Mouse (Mus musculus) thymus, adult 2 months (tissue): ENCODE measurements around the gene Hoxc4. TPM values are rescaled to one million over a fixed set of nuclear protein-coding genes. Genes with fewer than 3 reads are reported as not detected.

Experiments
- DNase-seq: peaks from one replicate; pipeline ENCODE4 v3.0.0; 2021
- H3K27ac ChIP-seq: fragments of 200-500 bp; 2 replicates; pipeline ENCODE4 v1.5.1; 2012; ENCODE audit warnings: low read length, control low read depth; ENCODE audit not compliant: control insufficient read depth, insufficient read depth
- H3K27me3 ChIP-seq: fragments of 200-500 bp; 2 replicates; pipeline ENCODE4 v1.6.1; 2012; ENCODE audit warnings: mild to moderate bottlenecking, low read length, moderate library complexity, mixed read lengths; ENCODE audit not compliant: control insufficient read depth, insufficient read depth
- H3K36me3 ChIP-seq: fragments of 200-500 bp; 2 replicates; pipeline ENCODE4 v1.6.1; 2012; ENCODE audit warnings: mild to moderate bottlenecking, low read length, moderate library complexity; ENCODE audit not compliant: control insufficient read depth, insufficient read depth
- H3K4me1 ChIP-seq: fragments of 200-500 bp; replicated peaks from 2 replicates; pipeline ENCODE4 v1.6.1; 2012; ENCODE audit warnings: low read length; ENCODE audit not compliant: control insufficient read depth, insufficient read depth
- H3K4me3 ChIP-seq: fragments of 200-500 bp; 2 replicates; pipeline ENCODE4 v1.5.1; 2012; ENCODE audit warnings: mild to moderate bottlenecking, low read length, control low read depth, moderate library complexity; ENCODE audit not compliant: control insufficient read depth, insufficient read depth
- CTCF ChIP-seq: fragments of 200-500 bp; IDR thresholded peaks from 2 replicates; pipeline ENCODE4 v1.5.1; 2012; ENCODE audit warnings: mild to moderate bottlenecking, control low read depth, low read length, moderate library complexity, borderline replicate concordance; ENCODE audit not compliant: control insufficient read depth, poor library complexity, insufficient read depth; ENCODE audit errors: extremely low read depth
- POLR2A ChIP-seq: fragments of 200-500 bp; IDR thresholded peaks from 2 replicates; pipeline ENCODE4 v1.6.1; 2012; ENCODE audit warnings: mild to moderate bottlenecking, low read length, control low read depth, moderate library complexity; ENCODE audit not compliant: control insufficient read depth, poor library complexity, insufficient read depth; ENCODE audit errors: extremely low read depth
- WGBS: fragments of 180-500 bp; shearing (Covaris S2); methylation state at CpG from one replicate; pipeline ENCODE4 v1.1.7; 2018; 5-methylcytosine and 5-hydroxymethylcytosine counted together
- polyA plus RNA-seq: library from polyadenylated mRNA; depleted of rRNA; stranded (reverse); fragments of >200 nt; gene quantifications from 2 replicates; pipeline ENCODE4 v1.2.3, GENCODE M21; 2012

The Hoxc4 gene
- polyA plus RNA-seq, 1 experiment, result 0.22 TPM

DNA sequence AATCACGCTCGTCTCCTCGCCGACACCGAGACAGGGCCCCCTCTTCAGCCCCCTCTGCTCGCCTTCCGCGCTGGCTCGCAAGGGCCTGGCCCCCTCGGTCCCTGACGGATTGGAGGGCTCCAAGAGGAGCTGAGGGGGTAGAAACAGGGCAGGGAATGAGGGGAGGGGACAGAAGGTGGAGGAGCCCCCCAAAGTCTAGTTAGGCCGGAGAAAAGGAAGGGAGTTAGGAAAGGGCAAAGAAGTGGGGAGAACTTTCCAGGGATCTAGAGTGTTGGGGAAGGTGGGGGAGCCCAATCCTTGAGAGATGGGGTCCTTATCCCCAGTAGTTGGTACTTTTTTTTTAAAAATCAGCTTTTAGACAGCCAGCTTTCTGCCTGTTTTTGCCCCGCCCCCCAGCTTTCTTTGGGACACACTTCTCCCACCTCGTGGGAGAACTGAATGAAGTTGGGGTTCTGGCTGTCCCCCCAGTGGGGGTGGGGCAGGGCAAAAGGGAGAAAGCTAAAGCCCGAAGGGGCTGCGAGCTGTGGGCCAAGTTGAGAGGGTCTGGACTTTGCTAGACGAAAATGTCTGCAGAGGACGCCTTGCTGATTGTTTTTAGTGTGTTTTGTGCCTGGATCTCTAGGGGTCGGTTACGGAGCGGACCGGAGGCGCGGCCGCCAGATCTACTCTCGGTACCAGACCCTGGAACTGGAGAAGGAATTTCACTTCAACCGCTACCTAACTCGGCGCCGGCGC, 8.5 kb upstream of the Hoxc4 start:
- Histone ChIP-seq H3K27ac (no peak overlapping the region), H3K4me3 (no peak overlapping the region), H3K4me1 (no peaks in the 10 kb centered on the region), H3K27me3 (peaks cover 39% of the 10 kb centered on the region), H3K36me3 (no peaks in the 10 kb centered on the region)
- no peak for TF ChIP-seq POLR2A
- TF ChIP-seq CTCF, result no peak
- DNase-seq, result no peak
- WGBS, result 16% methylated on average over 31 of the region's 31 CpGs

GRCm38 (mm10) chr15:103010847-103011555, 7.7 kb upstream of the Hoxc4 start:
- no peak overlapping the region for H3K27ac ChIP-seq
- H3K27me3 ChIP-seq, result peaks cover 42% of the 10 kb centered on the region
- TF ChIP-seq POLR2A, result no peak
- TF ChIP-seq CTCF, result no peak
- 14% methylated on average over 28 of the region's 28 CpGs for WGBS
- H3K36me3 ChIP-seq, result no peaks in the 10 kb centered on the region
- no peaks in the 10 kb centered on the region for H3K4me1 ChIP-seq
- DNase-seq, result no peak
- H3K4me3 ChIP-seq, result no peak overlapping the region

GRCm38 (mm10) chr15:103011928-103012486, 6.7 kb upstream of the Hoxc4 start:
- no peaks in the 10 kb centered on the region for H3K4me1 ChIP-seq
- H3K36me3 ChIP-seq, result no peaks in the 10 kb centered on the region
- peaks cover 40% of the 10 kb centered on the region for H3K27me3 ChIP-seq
- no peak overlapping the region for H3K27ac ChIP-seq
- no peak for TF ChIP-seq POLR2A
- TF ChIP-seq CTCF, result no peak
- H3K4me3 ChIP-seq, result no peak overlapping the region
- DNase-seq, result no peak
- 19% methylated on average over 26 of the region's 26 CpGs for WGBS

- WGBS, result 7% methylated on average over 17 of the region's 17 CpGs
- DNase-seq, result peak; percentile 16
These were observed 5.3 kb upstream of the Hoxc4 start for GRCm38 (mm10) chr15:103013238-103013984.

DNA sequence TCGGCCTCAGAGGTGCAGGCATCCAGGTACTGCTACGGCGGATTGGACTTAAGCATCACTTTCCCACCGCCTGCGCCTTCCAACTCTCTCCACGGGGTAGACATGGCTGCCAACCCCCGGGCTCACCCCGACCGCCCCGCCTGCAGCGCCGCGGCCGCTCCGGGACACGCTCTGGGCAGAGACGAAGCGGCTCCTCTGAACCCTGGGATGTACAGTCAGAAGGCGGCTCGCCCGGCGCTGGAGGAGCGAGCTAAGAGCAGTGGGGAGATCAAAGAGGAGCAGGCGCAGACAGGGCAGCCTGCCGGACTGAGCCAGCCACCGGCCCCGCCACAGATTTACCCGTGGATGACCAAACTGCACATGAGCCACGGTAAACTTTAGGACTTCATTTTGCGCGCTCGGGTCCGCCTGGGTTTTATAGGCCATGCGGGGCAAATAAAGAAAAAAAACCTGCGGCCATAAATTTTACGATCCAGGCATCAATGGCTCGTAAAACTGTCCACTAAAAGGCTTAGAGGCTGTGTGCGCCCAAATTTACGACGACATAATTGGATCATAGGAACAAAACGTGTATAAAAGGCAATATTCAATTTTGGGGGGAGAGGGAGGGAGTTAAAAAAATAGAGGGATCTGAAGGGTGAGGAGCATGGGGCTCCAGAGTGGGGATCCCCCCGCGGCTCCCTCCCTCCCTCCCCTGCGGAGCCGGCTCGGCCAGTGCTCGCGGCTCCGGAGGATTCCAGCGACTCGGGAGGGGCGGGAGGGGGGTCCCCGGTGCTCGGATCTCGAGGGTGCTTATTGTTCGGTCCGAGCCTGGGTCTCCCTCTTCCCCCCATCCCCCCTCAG, 4.3 kb upstream of the Hoxc4 start:
- peaks cover 37% of the 10 kb centered on the region for H3K27me3 ChIP-seq

More at GRCm38 (mm10) chr15:103013238-103013984, 5.3 kb upstream of the Hoxc4 start:
- Histone ChIP-seq H3K4me1 (no peaks in the 10 kb centered on the region), H3K27ac (no peak overlapping the region), H3K4me3 (no peak overlapping the region), H3K36me3 (no peaks in the 10 kb centered on the region), H3K27me3 (peaks cover 38% of the 10 kb centered on the region)
- TF ChIP-seq POLR2A, result no peak
- TF ChIP-seq CTCF, result peak; percentile 43; the same call in 1 of the 2 replicates

More for the DNA sequence above, 4.3 kb upstream of the Hoxc4 start:
- Histone ChIP-seq H3K4me1 (no peaks in the 10 kb centered on the region), H3K27ac (no peak overlapping the region), H3K4me3 (no peak overlapping the region), H3K36me3 (no peaks in the 10 kb centered on the region)
- TF ChIP-seq POLR2A (no peak), CTCF (no peak)
- WGBS, result 6% methylated on average over 57 of the region's 57 CpGs
- no peak for DNase-seq
